Mouse (Mus musculus) liver, embryonic 16.5 days (tissue): ENCODE results near the gene Exoc3l4. TPM values are rescaled to one million over a fixed set of nuclear protein-coding genes. Genes with fewer than 3 reads are reported as not detected.
A peak's percentile ranks its signal among the peaks of the same experiment; 100 is the strongest.

Experiments
- ATAC-seq: fragments of 200-750 bp; cut with Nextera tagmentation; 2 replicates; pipeline ENCODE4 v1.8.0; 2017; ENCODE audit warnings: low read depth, mild to moderate bottlenecking, moderate number of reproducible peaks, moderate library complexity
- H3K27ac ChIP-seq: fragments of 300-500 bp; sonication (generic); 2 replicates; pipeline ENCODE4 v1.5.1; 2014; ENCODE audit warnings: mild to moderate bottlenecking, low read length
- H3K27me3 ChIP-seq: fragments of 300-500 bp; sonication (generic); 2 replicates; pipeline ENCODE4 v1.6.1; 2014; ENCODE audit warnings: low read depth, low read length, mixed read lengths; ENCODE audit not compliant: control insufficient read depth, insufficient read depth
- H3K36me3 ChIP-seq: fragments of 300-500 bp; sonication (generic); 2 replicates; pipeline ENCODE4 v1.6.1; 2014; ENCODE audit warnings: mild to moderate bottlenecking; ENCODE audit not compliant: control insufficient read depth, insufficient read depth
- H3K4me1 ChIP-seq: fragments of 300-500 bp; sonication (generic); 2 replicates; pipeline ENCODE4 v1.6.1; 2014; ENCODE audit warnings: low read depth, low read length, mixed read lengths; ENCODE audit not compliant: control insufficient read depth
- H3K4me2 ChIP-seq: fragments of 300-500 bp; sonication (generic); 2 replicates; pipeline ENCODE4 v1.6.1; 2014; ENCODE audit warnings: low read depth, low read length, mixed read lengths
- H3K4me3 ChIP-seq: fragments of 300-500 bp; sonication (generic); 2 replicates; pipeline ENCODE4 v1.5.1; 2014; ENCODE audit warnings: low read depth, mild to moderate bottlenecking, low read length
- H3K9ac ChIP-seq: fragments of 300-500 bp; sonication (generic); 2 replicates; pipeline ENCODE4 v1.6.1; 2014; ENCODE audit warnings: low read depth, low read length
- H3K9me3 ChIP-seq: fragments of 300-500 bp; sonication (generic); replicated peaks from 2 replicates; pipeline ENCODE4 v1.6.1; 2016; ENCODE audit warnings: low read length; ENCODE audit not compliant: control insufficient read depth
- WGBS: fragments of 180-500 bp; shearing (Covaris S2); extraction: QIAGEN DNeasy Blood & Tissue Kit; methylation state at CpG from one replicate; pipeline ENCODE4 v1.1.7; 2014; ENCODE audit not compliant: insufficient replicate concordance; 5-methylcytosine and 5-hydroxymethylcytosine counted together
- polyA plus RNA-seq: library from polyadenylated mRNA; unstranded; fragments of >200 nt; fragmentation: Nextera tagmentation; extraction: Ambion mirVana; gene quantifications from 2 replicates; pipeline ENCODE4 v1.2.1, GENCODE M21; 2015

Exoc3l4 gene
- polyA plus RNA-seq, 1 experiment from 2014 or later: 28.5 TPM

DNA sequence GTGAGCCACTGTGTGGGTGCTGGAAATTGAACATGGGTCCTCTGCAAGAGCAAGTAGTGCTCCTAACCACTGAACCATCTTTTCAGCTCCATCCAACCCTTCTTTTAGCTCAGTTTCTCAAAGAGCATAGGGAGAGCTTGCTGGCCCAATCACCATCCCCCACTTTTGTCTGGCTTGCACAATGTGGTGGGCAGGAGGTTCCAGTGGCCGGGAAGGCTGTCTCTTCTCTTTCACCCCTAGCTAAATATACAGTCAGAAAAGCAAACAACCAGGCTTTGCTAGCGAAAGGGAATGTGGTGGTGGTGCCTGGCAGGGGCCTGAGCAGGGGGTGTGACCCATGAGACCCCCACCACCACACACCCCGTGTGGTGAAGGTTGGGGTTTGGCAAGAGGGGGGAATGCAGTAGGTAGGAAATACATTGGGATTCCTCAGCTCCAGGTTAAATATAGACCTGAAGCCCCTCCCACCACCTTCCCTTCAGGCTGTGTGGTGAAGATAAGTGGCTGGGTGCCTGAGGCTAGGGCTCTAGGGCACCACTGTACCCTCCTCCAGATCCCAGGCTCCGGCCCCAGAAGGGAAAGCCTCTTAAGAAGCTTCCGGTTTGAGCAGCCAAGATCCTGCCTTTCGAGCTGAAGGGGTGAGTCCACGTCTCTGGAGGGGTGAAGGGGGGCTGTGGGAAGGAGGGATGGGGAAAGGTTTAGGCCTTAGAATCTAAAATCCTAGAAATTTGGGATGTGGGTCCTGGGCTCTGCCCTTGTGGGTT lies 4.3 kb downstream of the Exoc3l4 start:
- peaks cover 43% of the 10 kb centered on the region for H3K27me3 ChIP-seq
- 19% methylated on average over 7 of the region's 7 CpGs for WGBS
- peak overlapping the region; percentile 26; the same call in 1 of the 2 replicates for H3K9ac ChIP-seq

DNA sequence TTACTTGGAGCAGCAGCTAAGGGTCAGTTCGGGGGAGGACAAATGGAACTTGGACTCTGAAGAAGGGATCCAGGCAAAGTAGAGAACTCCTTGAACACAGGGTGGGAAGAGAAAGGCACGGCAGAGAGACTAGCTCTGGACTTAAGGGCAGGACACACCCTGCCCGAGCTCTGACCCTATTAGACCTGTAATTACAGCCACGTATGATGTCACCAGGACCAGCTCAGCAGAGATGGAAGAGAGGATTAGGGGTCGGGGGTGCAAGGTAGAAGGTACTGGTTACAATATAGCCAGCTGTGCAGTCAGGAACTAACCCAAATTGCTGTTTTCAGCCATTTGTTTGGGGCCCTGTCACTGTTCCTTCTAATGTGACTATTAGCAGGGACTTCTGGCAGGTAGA lies 6.0 kb downstream of the Exoc3l4 start:
- no peak overlapping the region for H3K27ac ChIP-seq
- 39% methylated on average over 5 of the region's 5 CpGs for WGBS
- H3K4me1 ChIP-seq: peaks cover 23% of the 10 kb centered on the region
- no peaks in the 10 kb centered on the region for H3K9me3 ChIP-seq
- no peaks in the 10 kb centered on the region for H3K36me3 ChIP-seq
- H3K27me3 ChIP-seq: peaks cover 44% of the 10 kb centered on the region
- H3K9ac ChIP-seq: no peak overlapping the region
- H3K4me3 ChIP-seq: no peak overlapping the region
- ATAC-seq: no peak
- no peak overlapping the region for H3K4me2 ChIP-seq

More for the DNA sequence above, 4.3 kb downstream of the Exoc3l4 start:
- peak overlapping the region; percentile 28 for H3K4me3 ChIP-seq
- ATAC-seq: peak; percentile 28
- peaks cover 21% of the 10 kb centered on the region for H3K4me1 ChIP-seq
- no peaks in the 10 kb centered on the region for H3K9me3 ChIP-seq
- H3K4me2 ChIP-seq: peak overlapping the region; percentile 41
- H3K27ac ChIP-seq: peak overlapping the region; percentile 62
- no peaks in the 10 kb centered on the region for H3K36me3 ChIP-seq

DNA sequence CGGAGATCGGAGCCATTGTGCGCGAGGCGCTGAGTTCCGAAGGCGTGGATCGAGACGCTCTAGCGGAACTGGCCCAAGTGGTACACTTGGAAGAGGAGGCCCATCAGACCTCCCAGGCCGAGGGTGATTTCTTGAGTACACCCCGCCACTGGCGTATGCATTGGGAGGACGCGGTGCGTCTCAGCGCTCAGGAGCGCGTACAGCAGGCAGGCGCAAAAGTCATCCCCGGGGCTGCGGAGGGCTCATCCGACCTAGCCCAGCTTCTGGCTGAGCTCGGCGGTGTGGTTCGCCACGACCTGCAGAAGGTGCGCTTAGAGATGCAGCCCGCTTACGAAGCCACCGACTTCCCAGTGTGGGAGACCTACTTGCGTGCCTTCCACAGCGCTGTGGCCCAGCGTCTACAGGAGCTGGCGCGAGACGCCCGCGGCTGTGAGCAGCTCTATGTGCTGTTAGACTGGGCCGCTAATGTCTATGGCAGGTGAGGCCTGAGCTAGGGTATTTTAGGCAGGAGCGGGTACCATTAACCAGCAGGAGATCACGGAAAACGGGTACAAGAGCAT lies 6.8 kb downstream of the Exoc3l4 start:
- no peak for ATAC-seq
- Histone ChIP-seq H3K4me3 (no peak overlapping the region), H3K9me3 (no peaks in the 10 kb centered on the region), H3K4me1 (peaks cover 26% of the 10 kb centered on the region), H3K9ac (no peak overlapping the region), H3K36me3 (no peaks in the 10 kb centered on the region), H3K27ac (no peak overlapping the region), H3K27me3 (peaks cover 52% of the 10 kb centered on the region), H3K4me2 (no peak overlapping the region)
- WGBS: 16% methylated on average over 43 of the region's 43 CpGs

DNA sequence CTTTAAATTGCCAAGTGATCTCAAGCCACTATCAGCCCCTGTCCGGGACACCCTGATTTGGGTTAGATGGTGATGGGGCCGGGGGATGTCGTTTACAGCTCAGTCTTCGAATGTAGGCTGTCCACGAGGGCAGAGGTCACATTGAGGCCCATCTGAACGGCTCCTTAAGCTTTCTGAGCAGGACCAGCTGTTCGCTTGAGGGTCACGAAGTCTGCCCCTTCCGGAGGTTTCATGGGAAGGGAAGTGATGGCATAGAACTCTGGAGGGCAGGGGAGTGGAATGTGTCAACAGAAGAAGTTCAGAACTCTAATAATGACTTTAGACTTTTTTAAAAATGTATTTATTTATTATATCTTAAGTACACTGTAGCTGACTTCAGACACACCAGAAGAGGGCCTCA lies 7.7 kb downstream of the Exoc3l4 start:
- peaks cover 31% of the 10 kb centered on the region for H3K4me1 ChIP-seq

DNA sequence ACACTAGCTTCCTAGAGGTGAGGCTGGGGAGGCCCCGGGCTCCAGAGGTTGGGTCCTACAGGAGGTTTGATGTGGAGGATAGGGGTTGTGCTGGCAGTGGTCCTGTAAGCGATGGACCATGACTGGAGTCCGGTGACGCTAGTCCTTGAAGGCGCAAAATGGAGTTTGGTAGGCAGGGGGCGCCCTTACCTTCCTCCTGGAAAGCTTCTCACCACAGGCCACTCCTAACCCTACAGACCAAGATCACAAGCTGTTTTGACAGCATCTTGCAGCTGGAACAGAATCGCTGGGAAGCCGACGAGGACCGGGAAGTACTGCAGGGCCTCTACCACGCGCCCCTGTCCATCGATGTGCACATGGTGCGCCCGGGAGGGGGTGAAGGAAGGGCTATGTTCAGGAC lies 8.4 kb downstream of the Exoc3l4 start:
- peaks cover 68% of the 10 kb centered on the region for H3K27me3 ChIP-seq
- no peak overlapping the region for H3K4me3 ChIP-seq
- no peaks in the 10 kb centered on the region for H3K9me3 ChIP-seq
- 4% methylated on average over 15 of the region's 15 CpGs for WGBS
- H3K4me1 ChIP-seq: peaks cover 33% of the 10 kb centered on the region
- no peaks in the 10 kb centered on the region for H3K36me3 ChIP-seq
- no peak overlapping the region for H3K27ac ChIP-seq
- no peak for ATAC-seq
- no peak overlapping the region for H3K9ac ChIP-seq
- H3K4me2 ChIP-seq: no peak overlapping the region

More for the DNA sequence above, 7.7 kb downstream of the Exoc3l4 start:
- no peaks in the 10 kb centered on the region for H3K9me3 ChIP-seq
- no peaks in the 10 kb centered on the region for H3K36me3 ChIP-seq
- no peak overlapping the region for H3K4me2 ChIP-seq
- peaks cover 60% of the 10 kb centered on the region for H3K27me3 ChIP-seq
- no peak for ATAC-seq
- H3K4me3 ChIP-seq: no peak overlapping the region
- WGBS: 30% methylated on average over 9 of the region's 9 CpGs
- no peak overlapping the region for H3K9ac ChIP-seq
- H3K27ac ChIP-seq: no peak overlapping the region

DNA sequence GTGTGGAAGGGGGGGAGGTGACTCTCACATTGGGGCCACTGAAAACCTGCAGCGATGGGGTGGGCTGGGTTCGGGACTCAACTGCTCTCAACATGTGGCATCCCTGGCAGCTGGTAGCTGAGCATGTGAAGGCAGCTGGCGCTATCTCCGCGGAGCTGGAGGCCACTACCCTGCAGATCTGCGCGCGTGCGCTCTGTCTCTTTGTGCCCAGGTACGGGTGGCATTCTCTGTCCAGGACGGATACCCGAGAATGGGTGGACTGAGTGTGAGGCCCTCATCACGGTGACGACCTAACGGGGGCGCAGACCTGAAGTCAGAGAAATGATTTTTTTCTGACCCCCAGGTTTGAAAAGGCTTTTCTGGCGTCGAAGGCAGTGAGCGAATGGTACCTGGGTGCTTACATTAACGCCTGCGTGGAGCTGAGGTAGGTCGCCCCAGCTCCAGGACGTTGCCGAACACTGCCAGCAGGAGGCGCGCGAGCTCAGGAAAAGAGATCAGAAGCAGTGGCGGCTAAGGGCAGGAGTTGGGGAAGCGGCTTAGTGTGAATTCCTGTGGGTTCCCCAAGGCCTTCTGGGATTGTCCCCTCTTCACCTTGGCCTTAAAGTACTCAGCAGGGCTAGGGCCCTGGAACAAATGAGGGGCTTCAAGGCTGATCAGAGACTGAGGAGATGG lies 9.1 kb downstream of the Exoc3l4 start:
- peak; percentile 56 for ATAC-seq
- H3K4me2 ChIP-seq: no peak overlapping the region
- no peaks in the 10 kb centered on the region for H3K9me3 ChIP-seq
- H3K27ac ChIP-seq: no peak overlapping the region
- H3K4me3 ChIP-seq: no peak overlapping the region
- no peaks in the 10 kb centered on the region for H3K36me3 ChIP-seq
- 14% methylated on average over 29 of the region's 29 CpGs for WGBS
- peaks cover 74% of the 10 kb centered on the region for H3K27me3 ChIP-seq
- H3K4me1 ChIP-seq: peaks cover 36% of the 10 kb centered on the region
- H3K9ac ChIP-seq: no peak overlapping the region

DNA sequence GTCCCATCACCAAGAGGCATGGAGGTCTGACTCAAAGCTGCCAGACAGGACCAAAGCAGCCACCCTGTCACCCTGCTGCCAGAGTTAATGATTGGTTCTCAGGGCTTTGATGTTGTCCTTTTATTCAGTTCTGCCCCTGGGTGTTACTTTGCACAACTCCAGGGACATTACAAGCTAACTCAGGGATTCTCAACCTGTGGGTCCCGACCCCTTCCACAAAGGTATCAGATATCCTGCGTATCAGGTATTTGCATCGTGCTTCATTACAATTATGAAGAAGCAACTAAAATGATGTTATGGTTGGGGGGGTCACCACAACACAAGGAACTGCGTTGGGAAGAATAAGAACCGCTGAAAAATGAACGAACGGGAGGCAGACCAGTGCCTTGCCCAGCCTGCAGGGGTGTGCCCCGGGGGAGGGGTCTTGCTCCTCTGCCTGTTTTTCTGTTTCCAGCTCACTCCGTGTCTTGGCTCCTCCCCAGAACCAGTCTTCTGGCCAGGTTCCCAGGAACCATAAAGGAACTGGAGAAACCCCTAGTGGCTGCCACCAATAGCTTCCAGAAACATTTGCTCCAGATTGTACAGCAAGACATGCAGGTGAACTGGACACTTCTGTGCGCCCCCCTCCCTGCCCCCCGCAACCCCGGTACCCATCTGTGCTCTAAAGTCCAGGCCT lies 10.8 kb downstream of the Exoc3l4 start:
- no peak overlapping the region for H3K27ac ChIP-seq
- no peak overlapping the region for H3K4me2 ChIP-seq
- peaks cover 64% of the 10 kb centered on the region for H3K27me3 ChIP-seq
- peaks cover 34% of the 10 kb centered on the region for H3K4me1 ChIP-seq
- no peak for ATAC-seq
- 64% methylated on average over 12 of the region's 12 CpGs for WGBS
- H3K9me3 ChIP-seq: no peaks in the 10 kb centered on the region
- no peak overlapping the region for H3K9ac ChIP-seq
- no peaks in the 10 kb centered on the region for H3K36me3 ChIP-seq
- H3K4me3 ChIP-seq: no peak overlapping the region

DNA sequence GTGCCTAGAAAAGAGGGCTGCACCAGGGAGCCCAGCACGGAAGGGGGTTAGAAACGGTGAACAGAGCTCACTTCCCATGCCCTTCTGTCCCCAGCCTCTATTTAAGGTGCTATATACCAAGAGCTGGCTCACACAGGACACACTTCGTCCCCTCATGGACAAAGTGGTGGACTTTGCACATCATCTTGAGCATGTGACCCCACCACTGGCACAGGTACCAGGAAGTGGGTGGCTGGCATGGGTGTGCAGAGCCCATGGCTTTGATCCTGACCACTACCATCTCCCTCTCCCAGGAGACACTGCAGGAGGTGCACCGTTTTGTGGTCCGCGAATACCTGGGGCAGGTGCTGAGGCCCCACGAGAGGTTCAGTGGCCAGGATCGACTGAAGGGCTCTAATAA lies 11.5 kb downstream of the Exoc3l4 start:
- Histone ChIP-seq H3K9me3 (no peaks in the 10 kb centered on the region), H3K4me1 (peaks cover 42% of the 10 kb centered on the region), H3K4me2 (no peak overlapping the region), H3K4me3 (no peak overlapping the region), H3K27me3 (peaks cover 56% of the 10 kb centered on the region), H3K9ac (no peak overlapping the region), H3K36me3 (no peaks in the 10 kb centered on the region), H3K27ac (no peak overlapping the region)
- 38% methylated on average over 8 of the region's 8 CpGs for WGBS
- no peak for ATAC-seq
